Mouse (Mus musculus): ENCODE data around the gene Sirt7. TPM values are rescaled to one million over a fixed set of nuclear protein-coding genes. Genes with fewer than 3 reads are reported as not detected.
A peak's percentile ranks its signal among the peaks of the same experiment; 100 is the strongest.

Gene Sirt7
- total and polyA plus RNA-seq, 2 experiments from 2014 or later: 31.3 to 36.0 TPM

- Histone ChIP-seq H3K27ac (ENCODE audit: low read depth, low read length) (peak overlapping the region; percentile 86), H3K9me3 (ENCODE audit: low read length) (no peaks in the 10 kb centered on the region), H3K36me3 (ENCODE audit: insufficient read depth, low read length) (peaks cover 48% of the 10 kb centered on the region), H3K4me2 (ENCODE audit: low read depth, low read length, poor library complexity, severe bottlenecking) (peak overlapping the region; percentile 97), H3K4me3 (ENCODE audit: low read depth, low read length) (peak overlapping the region; percentile 64), H3K27me3 (ENCODE audit: insufficient read depth, low read length) (no peaks in the 10 kb centered on the region), H3K9ac (replicated peaks; ENCODE audit: low read length, poor library complexity, severe bottlenecking) (peak overlapping the region; percentile 59), H3K4me1 (ENCODE audit: insufficient read depth, low read length) (0 out of 2 replicates have a peak, but pooled peaks cover 3% of the 10 kb centered on the region)
- WGBS: 14% methylated on average over 29 of the region's 30 CpGs
- TF ChIP-seq CTCF (IDR thresholded peaks at IDR 0.05): peak; percentile 68
- DNase-seq (ENCODE audit: low spot score) (peak; percentile 65), ATAC-seq (ENCODE audit: low FRiP score) (0 out of 2 replicates have a peak, but pooled peaks have one; percentile 59)
Measured at GRCm38 (mm10) chr11:120623961-120624679, 920 bp downstream of the Sirt7 start.

GRCm38 (mm10) chr11:120622805-120623204 is 2.2 kb downstream of the Sirt7 start:
- Histone ChIP-seq H3K4me1 (ENCODE audit: insufficient read depth, low read length) (0 out of 2 replicates have a peak, but pooled peaks cover 3% of the 10 kb centered on the region), H3K36me3 (ENCODE audit: insufficient read depth, low read length) (peaks cover 49% of the 10 kb centered on the region), H3K27ac (ENCODE audit: low read depth, low read length) (no peak overlapping the region), H3K9ac (replicated peaks; ENCODE audit: low read length, poor library complexity, severe bottlenecking) (no peak overlapping the region), H3K4me3 (ENCODE audit: low read depth, low read length) (no peak overlapping the region), H3K4me2 (ENCODE audit: low read depth, low read length, poor library complexity, severe bottlenecking) (no peak overlapping the region), H3K27me3 (ENCODE audit: insufficient read depth, low read length) (no peaks in the 10 kb centered on the region), H3K9me3 (ENCODE audit: low read length) (no peaks in the 10 kb centered on the region)
- WGBS: 92% methylated on average over 6 of the region's 6 CpGs
- TF ChIP-seq CTCF (IDR thresholded peaks at IDR 0.05): no peak
- DNase-seq (ENCODE audit: low spot score) (no peak), ATAC-seq (ENCODE audit: low FRiP score) (no peak)

- Histone ChIP-seq H3K27me3 (ENCODE audit: insufficient read depth, low read length) (no peaks in the 10 kb centered on the region), H3K4me1 (ENCODE audit: insufficient read depth, low read length) (peaks cover 9% of the 10 kb centered on the region; the same call in 1 of the 2 replicates), H3K4me2 (ENCODE audit: low read depth, low read length, poor library complexity, severe bottlenecking) (no peak overlapping the region), H3K9ac (replicated peaks; ENCODE audit: low read length, poor library complexity, severe bottlenecking) (no peak overlapping the region), H3K36me3 (ENCODE audit: insufficient read depth, low read length) (peaks cover 42% of the 10 kb centered on the region), H3K4me3 (ENCODE audit: low read depth, low read length) (no peak overlapping the region), H3K27ac (ENCODE audit: low read depth, low read length) (no peak overlapping the region), H3K9me3 (ENCODE audit: low read length) (no peaks in the 10 kb centered on the region)
- 92% methylated on average over 14 of the region's 14 CpGs for WGBS
- DNase-seq (ENCODE audit: low spot score) (no peak), ATAC-seq (ENCODE audit: low FRiP score) (no peak)
- TF ChIP-seq CTCF (IDR thresholded peaks at IDR 0.05): no peak
Measured at GRCm38 (mm10) chr11:120620195-120620594, 4.8 kb downstream of the Sirt7 start.

GRCm38 (mm10) chr11:120618619-120619535 is 6.2 kb downstream of the Sirt7 start:
- WGBS: 94% methylated on average over 25 of the region's 25 CpGs
- Histone ChIP-seq H3K36me3 (ENCODE audit: insufficient read depth, low read length) (peaks cover 46% of the 10 kb centered on the region), H3K27me3 (ENCODE audit: insufficient read depth, low read length) (no peaks in the 10 kb centered on the region), H3K9ac (replicated peaks; ENCODE audit: low read length, poor library complexity, severe bottlenecking) (no peak overlapping the region), H3K4me1 (ENCODE audit: insufficient read depth, low read length) (peaks cover 8% of the 10 kb centered on the region; the same call in 1 of the 2 replicates), H3K4me3 (ENCODE audit: low read depth, low read length) (no peak overlapping the region), H3K9me3 (ENCODE audit: low read length) (no peaks in the 10 kb centered on the region), H3K27ac (ENCODE audit: low read depth, low read length) (no peak overlapping the region), H3K4me2 (ENCODE audit: low read depth, low read length, poor library complexity, severe bottlenecking) (no peak overlapping the region)
- ATAC-seq (ENCODE audit: low FRiP score) (no peak), DNase-seq (ENCODE audit: low spot score) (no peak)
- TF ChIP-seq CTCF (IDR thresholded peaks at IDR 0.05): no peak

GRCm38 (mm10) chr11:120617519-120618112 is 7.4 kb downstream of the Sirt7 start, which contains the start of gene Pcyt2:
Gene Pcyt2, minus strand, starts transcription at chr11:120617936.
- Histone ChIP-seq H3K9me3 (ENCODE audit: low read length) (no peaks in the 10 kb centered on the region), H3K4me1 (ENCODE audit: insufficient read depth, low read length) (peaks cover 8% of the 10 kb centered on the region; the same call in 1 of the 2 replicates), H3K27ac (ENCODE audit: low read depth, low read length) (peak within 1 kb of the TSS; percentile 85), H3K36me3 (ENCODE audit: insufficient read depth, low read length) (peaks cover 46% of the 10 kb centered on the region), H3K27me3 (ENCODE audit: insufficient read depth, low read length) (no peaks in the 10 kb centered on the region), H3K4me3 (ENCODE audit: low read depth, low read length) (peak within 1 kb of the TSS; percentile 78), H3K4me2 (ENCODE audit: low read depth, low read length, poor library complexity, severe bottlenecking) (peak within 1 kb of the TSS; percentile 84), H3K9ac (replicated peaks; ENCODE audit: low read length, poor library complexity, severe bottlenecking) (peak within 1 kb of the TSS; percentile 81)
- no peak for TF ChIP-seq CTCF (IDR thresholded peaks at IDR 0.05)
- under 1% methylated on average over 56 of the region's 56 CpGs for WGBS
- peak; percentile 95 for DNase-seq (ENCODE audit: low spot score)
- peak; percentile 92 for ATAC-seq (ENCODE audit: low FRiP score)
